Mouse (Mus musculus) hindbrain, embryonic 15.5 days (tissue): ENCODE data around the gene Meiob. TPM values are rescaled to one million over a fixed set of nuclear protein-coding genes. Genes with fewer than 3 reads are reported as not detected.
A peak's percentile ranks its signal among the peaks of the same experiment; 100 is the strongest.

Experiments used
- ATAC-seq: fragments of 200-750 bp; cut with Nextera tagmentation; 2 replicates; pipeline ENCODE4 v1.8.0; 2017; ENCODE audit warnings: low read depth, moderate number of reproducible peaks, moderate TSS enrichment; ENCODE audit not compliant: low FRiP score
- H3K27ac ChIP-seq: fragments of 300-500 bp; sonication (generic); replicated peaks from 2 replicates; pipeline ENCODE4 v1.5.1; 2015; ENCODE audit warnings: mild to moderate bottlenecking, inconsistent platforms
- H3K27me3 ChIP-seq: fragments of 300-500 bp; sonication (generic); 2 replicates; pipeline ENCODE4 v1.6.1; 2015; ENCODE audit warnings: control low read depth, inconsistent platforms
- H3K36me3 ChIP-seq: fragments of 300-500 bp; sonication (generic); 2 replicates; pipeline ENCODE4 v1.6.1; 2015; ENCODE audit warnings: control low read depth, inconsistent platforms
- H3K4me1 ChIP-seq: fragments of 300-500 bp; sonication (generic); replicated peaks from 2 replicates; pipeline ENCODE4 v1.6.1; 2015; ENCODE audit warnings: control low read depth, inconsistent platforms
- H3K4me2 ChIP-seq: fragments of 300-500 bp; sonication (generic); 2 replicates; pipeline ENCODE4 v1.6.1; 2015; ENCODE audit warnings: moderate library complexity, mild to moderate bottlenecking, inconsistent platforms
- H3K4me3 ChIP-seq: fragments of 300-500 bp; sonication (generic); 2 replicates; pipeline ENCODE4 v1.5.1; 2015; ENCODE audit warnings: mild to moderate bottlenecking, inconsistent platforms
- H3K9ac ChIP-seq: fragments of 300-500 bp; sonication (generic); 2 replicates; pipeline ENCODE4 v1.6.1; 2015; ENCODE audit warnings: inconsistent platforms
- H3K9me3 ChIP-seq: fragments of 300-500 bp; sonication (generic); 2 replicates; pipeline ENCODE4 v1.6.1; 2016; ENCODE audit warnings: control low read depth, inconsistent platforms
- WGBS: fragments of 180-500 bp; shearing (Covaris S2); methylation state at CpG from one replicate; pipeline ENCODE4 v1.1.7; 2015; 5-methylcytosine and 5-hydroxymethylcytosine counted together
- polyA plus RNA-seq: library from polyadenylated mRNA; unstranded; fragments of >200 nt; fragmentation: Nextera tagmentation; extraction: Ambion mirVana; gene quantifications from 2 replicates; pipeline ENCODE4 v1.2.1, GENCODE M21; 2015

Meiob gene
- polyA plus RNA-seq: not detected in 2 replicates

- peak within 1 kb of the TSS; percentile 47 for H3K9ac ChIP-seq
- no peaks in the 10 kb centered on the region for H3K9me3 ChIP-seq
- peaks cover 11% of the 10 kb centered on the region; the same call in 1 of the 2 replicates for H3K4me1 ChIP-seq
- H3K36me3 ChIP-seq: no peaks in the 10 kb centered on the region
- peak within 1 kb of the TSS; percentile 60 for H3K4me3 ChIP-seq
- H3K27me3 ChIP-seq: peaks cover 46% of the 10 kb centered on the region
- H3K27ac ChIP-seq: no peak within 1 kb of the TSS
- WGBS: under 1% methylated on average over 71 of the region's 71 CpGs
- peak; percentile 74 for ATAC-seq
- peak within 1 kb of the TSS; percentile 84 for H3K4me2 ChIP-seq
Measured at GRCm38 (mm10) chr17:24803952-24804951, at the start of gene Meiob. TSS of gene Meiob (plus strand) at chr17:24804289.

- Histone ChIP-seq H3K9ac (no peak overlapping the region), H3K9me3 (no peaks in the 10 kb centered on the region), H3K27ac (no peak overlapping the region), H3K4me3 (no peak overlapping the region), H3K4me2 (no peak overlapping the region), H3K27me3 (peaks cover 34% of the 10 kb centered on the region), H3K36me3 (no peaks in the 10 kb centered on the region), H3K4me1 (peaks cover 10% of the 10 kb centered on the region)
- 84% methylated on average over 1 of the region's 1 CpGs for WGBS
- ATAC-seq: no peak
Measured at GRCm38 (mm10) chr17:24757394-24757793, 46.7 kb upstream of the Meiob start.

GRCm38 (mm10) chr17:24761121-24761520 is 43.0 kb upstream of the Meiob start:
- H3K27me3 ChIP-seq: peaks cover 2% of the 10 kb centered on the region; the same call in 1 of the 2 replicates
- no peak overlapping the region for H3K4me2 ChIP-seq
- H3K36me3 ChIP-seq: no peaks in the 10 kb centered on the region
- no peak for ATAC-seq
- no peak overlapping the region for H3K9ac ChIP-seq
- no peak overlapping the region for H3K27ac ChIP-seq
- WGBS: 59% methylated on average over 5 of the region's 5 CpGs
- H3K4me1 ChIP-seq: no peaks in the 10 kb centered on the region
- no peaks in the 10 kb centered on the region for H3K9me3 ChIP-seq
- H3K4me3 ChIP-seq: no peak overlapping the region

- Histone ChIP-seq H3K36me3 (no peaks in the 10 kb centered on the region), H3K4me1 (no peaks in the 10 kb centered on the region), H3K9ac (no peak overlapping the region), H3K27me3 (no peaks in the 10 kb centered on the region), H3K9me3 (no peaks in the 10 kb centered on the region), H3K4me2 (no peak overlapping the region), H3K27ac (no peak overlapping the region), H3K4me3 (no peak overlapping the region)
- no peak for ATAC-seq
- 52% methylated on average over 21 of the region's 22 CpGs for WGBS
Measured at GRCm38 (mm10) chr17:24765016-24765905, 38.8 kb upstream of the Meiob start.

GRCm38 (mm10) chr17:24766266-24766875 is 37.7 kb upstream of the Meiob start:
- H3K27me3 ChIP-seq: no peaks in the 10 kb centered on the region
- no peak overlapping the region for H3K4me3 ChIP-seq
- no peaks in the 10 kb centered on the region for H3K4me1 ChIP-seq
- H3K9ac ChIP-seq: no peak overlapping the region
- no peaks in the 10 kb centered on the region for H3K9me3 ChIP-seq
- no peaks in the 10 kb centered on the region for H3K36me3 ChIP-seq
- 26% methylated on average over 12 of the region's 12 CpGs for WGBS
- no peak overlapping the region for H3K4me2 ChIP-seq
- ATAC-seq: no peak
- no peak overlapping the region for H3K27ac ChIP-seq

- 42% methylated on average over 3 of the region's 3 CpGs for WGBS
- no peak overlapping the region for H3K4me2 ChIP-seq
- H3K36me3 ChIP-seq: no peaks in the 10 kb centered on the region
- ATAC-seq: no peak
- no peak overlapping the region for H3K9ac ChIP-seq
- H3K4me3 ChIP-seq: no peak overlapping the region
- H3K9me3 ChIP-seq: no peaks in the 10 kb centered on the region
- no peaks in the 10 kb centered on the region for H3K27me3 ChIP-seq
- no peak overlapping the region for H3K27ac ChIP-seq
- H3K4me1 ChIP-seq: no peaks in the 10 kb centered on the region
Measured at GRCm38 (mm10) chr17:24769146-24769545, 34.9 kb upstream of the Meiob start.

GRCm38 (mm10) chr17:24773241-24773640 is 30.8 kb upstream of the Meiob start:
- H3K27me3 ChIP-seq: no peaks in the 10 kb centered on the region
- no peaks in the 10 kb centered on the region for H3K36me3 ChIP-seq
- H3K9me3 ChIP-seq: no peaks in the 10 kb centered on the region
- H3K4me2 ChIP-seq: no peak overlapping the region
- H3K4me1 ChIP-seq: no peaks in the 10 kb centered on the region
- no peak overlapping the region for H3K9ac ChIP-seq
- WGBS: 88% methylated on average over 5 of the region's 5 CpGs
- no peak overlapping the region for H3K27ac ChIP-seq
- no peak overlapping the region for H3K4me3 ChIP-seq
- no peak for ATAC-seq

GRCm38 (mm10) chr17:24775173-24775572 is 28.9 kb upstream of the Meiob start:
- Histone ChIP-seq H3K9me3 (no peaks in the 10 kb centered on the region), H3K36me3 (no peaks in the 10 kb centered on the region), H3K9ac (no peak overlapping the region), H3K4me2 (no peak overlapping the region), H3K27ac (no peak overlapping the region), H3K4me1 (no peaks in the 10 kb centered on the region), H3K4me3 (no peak overlapping the region), H3K27me3 (no peaks in the 10 kb centered on the region)
- ATAC-seq: no peak
- 85% methylated on average over 8 of the region's 8 CpGs for WGBS

GRCm38 (mm10) chr17:24777073-24777472 is 27.0 kb upstream of the Meiob start:
- no peak for ATAC-seq
- Histone ChIP-seq H3K4me3 (no peak overlapping the region), H3K4me2 (no peak overlapping the region), H3K27me3 (no peaks in the 10 kb centered on the region), H3K27ac (no peak overlapping the region), H3K4me1 (no peaks in the 10 kb centered on the region), H3K9me3 (no peaks in the 10 kb centered on the region), H3K36me3 (no peaks in the 10 kb centered on the region), H3K9ac (no peak overlapping the region)
- whole genome bisulfite sequencing: 73% methylated on average over 2 of the region's 2 CpGs

- Histone ChIP-seq H3K36me3 (no peaks in the 10 kb centered on the region), H3K4me1 (no peaks in the 10 kb centered on the region), H3K4me2 (no peak overlapping the region), H3K9ac (no peak overlapping the region), H3K9me3 (no peaks in the 10 kb centered on the region), H3K4me3 (no peak overlapping the region), H3K27me3 (no peaks in the 10 kb centered on the region), H3K27ac (no peak overlapping the region)
- ATAC-seq: no peak
- WGBS: 79% methylated on average over 2 of the region's 2 CpGs
Measured at GRCm38 (mm10) chr17:24780821-24781220, 23.3 kb upstream of the Meiob start.

GRCm38 (mm10) chr17:24792190-24792589 is 11.9 kb upstream of the Meiob start:
- Histone ChIP-seq H3K4me3 (no peak overlapping the region), H3K4me2 (no peak overlapping the region), H3K27me3 (no peaks in the 10 kb centered on the region), H3K9me3 (no peaks in the 10 kb centered on the region), H3K4me1 (no peaks in the 10 kb centered on the region), H3K9ac (no peak overlapping the region), H3K27ac (no peak overlapping the region), H3K36me3 (no peaks in the 10 kb centered on the region)
- 75% methylated on average over 8 of the region's 8 CpGs for WGBS
- ATAC-seq: no peak
